Mouse (Mus musculus) spleen, adult 2 months (tissue): ENCODE data around the gene Anp32a.

ENCODE experiments used
- CTCF ChIP-seq: fragments of 200-500 bp; IDR thresholded peaks from 2 replicates; pipeline ENCODE4 v1.5.1; 2011; ENCODE audit warnings: mild to moderate bottlenecking, inconsistent platforms; ENCODE audit not compliant: insufficient read depth, insufficient read length, insufficient replicate concordance; ENCODE audit errors: extremely low read depth
- POLR2A ChIP-seq: fragments of 200-500 bp; IDR thresholded peaks from 2 replicates; pipeline ENCODE4 v1.6.1; 2011; ENCODE audit warnings: low read depth, low read length, inconsistent platforms

GRCm38 (mm10) chr9:62296891-62297290 lies 44.2 kb upstream of the Anp32a start:
- TF ChIP-seq CTCF, result no peak
- TF ChIP-seq POLR2A, result no peak
